ENCODE assay signal across 9 mouse cellular contexts in genomic region chr1:78488427-78488751, GRCm38 (mm10). TPM values are rescaled to one million over a fixed set of nuclear protein-coding genes. Genes with fewer than 3 reads are reported as not detected.
DNase-seq lines count a peak whose midpoint lies in the region; ATAC-seq and TF ChIP-seq lines count a peak whose summit lies in the region.
"Had no signal": no experiment of that assay in that cellular context is flagged by ENCODE, and none has a peak within 500 bp of the region (broad histone marks: within the 10 kb centered on the region; RNA-seq: fewer than 3 reads in every experiment).

No protein-coding gene starts in this region.

- TF ChIP-seq POLR2A in kidney, adult 2 months (IDR thresholded peaks at IDR 0.05; ENCODE audit: low read depth, low read length), result no peak
- no peak for TF ChIP-seq POLR2A in bone marrow macrophage, adult 2 months (IDR thresholded peaks at IDR 0.05; ENCODE audit: borderline replicate concordance, low read depth, low read length)

- no peaks in the 10 kb centered on the region for H3K9me3 ChIP-seq in hindbrain, embryonic 15.5 days
- no peaks in the 10 kb centered on the region for H3K9me3 ChIP-seq in midbrain, embryonic 13.5 days

- no peak for ATAC-seq in hindbrain, embryonic 15.5 days (ENCODE audit: low FRiP score, low read depth)
- ATAC-seq in midbrain, embryonic 13.5 days, result no peak

- H3K9ac ChIP-seq in hindbrain, embryonic 15.5 days, result peak overlapping the region; percentile 74
- peak overlapping the region; percentile 88 for H3K9ac ChIP-seq in midbrain, embryonic 13.5 days (replicated peaks)

- no peaks in the 10 kb centered on the region for H3K27me3 ChIP-seq in kidney, adult 2 months (replicated peaks; ENCODE audit: control insufficient read depth, insufficient read depth, low read length)
- no peaks in the 10 kb centered on the region for H3K27me3 ChIP-seq in hindbrain, embryonic 15.5 days
- H3K27me3 ChIP-seq in midbrain, embryonic 13.5 days, result no peaks in the 10 kb centered on the region

- H3K4me2 ChIP-seq in hindbrain, embryonic 15.5 days, result peak overlapping the region; percentile 69
- H3K4me2 ChIP-seq in midbrain, embryonic 13.5 days (replicated peaks), result peak overlapping the region; percentile 91

- H3K4me1 ChIP-seq in kidney, adult 2 months (ENCODE audit: control insufficient read depth, insufficient read depth, low read length), result peaks cover 4% of the 10 kb centered on the region; the same call in 1 of the 2 replicates
- H3K4me1 ChIP-seq in bone marrow macrophage, adult 2 months (ENCODE audit: control insufficient read depth, insufficient read depth, low read length), result peaks cover 33% of the 10 kb centered on the region
- peaks cover 34% of the 10 kb centered on the region for H3K4me1 ChIP-seq in hindbrain, embryonic 15.5 days (replicated peaks)
- H3K4me1 ChIP-seq in midbrain, embryonic 13.5 days (replicated peaks), result peaks cover 17% of the 10 kb centered on the region

- DNase-seq in kidney, adult 2 months, result no peak
- DNase-seq in kidney, postnatal 25 days, result no peak
- no peak for DNase-seq in frontal cortex, adult 2 months (ENCODE audit: extremely low spot score in 1 of 2, low spot score in 1 of 2)
- DNase-seq in adipocyte (ENCODE audit: low spot score), result no peak
- DNase-seq in frontal cortex, postnatal 25 days (ENCODE audit: low spot score in 2 of 2), result no peak

- H3K27ac ChIP-seq in kidney, adult 2 months (ENCODE audit: insufficient read depth, low read depth, low read length), result peak overlapping the region; percentile 88
- peak overlapping the region; percentile 76 for H3K27ac ChIP-seq in bone marrow macrophage, adult 2 months (ENCODE audit: insufficient read depth, low read depth, low read length)
- H3K27ac ChIP-seq in hindbrain, embryonic 15.5 days (replicated peaks), result peak overlapping the region; percentile 85
- H3K27ac ChIP-seq in midbrain, embryonic 13.5 days, result 0 out of 2 replicates have a peak overlapping the region, but pooled peaks have one; percentile 2

- H3K36me3 ChIP-seq in kidney, adult 2 months (ENCODE audit: control insufficient read depth, insufficient read depth, low read length), result no peaks in the 10 kb centered on the region
- H3K36me3 ChIP-seq in hindbrain, embryonic 15.5 days, result no peaks in the 10 kb centered on the region
- no peaks in the 10 kb centered on the region for H3K36me3 ChIP-seq in midbrain, embryonic 13.5 days

- under 1% methylated on average over 28 of the region's 28 CpGs for WGBS in kidney, adult 2 months
- under 1% methylated on average over 28 of the region's 28 CpGs for WGBS in hindbrain, embryonic 15.5 days
- under 1% methylated on average over 28 of the region's 28 CpGs for WGBS in midbrain, embryonic 13.5 days

- TF ChIP-seq CTCF in kidney, adult 2 months (conservative IDR thresholded peaks at IDR 0.05; ENCODE audit: insufficient read depth, insufficient read length, low read depth, low read length), result no peak
- no peak for TF ChIP-seq CTCF in bone marrow macrophage, adult 2 months (IDR thresholded peaks at IDR 0.05; ENCODE audit: low read depth, low read length)

- peak overlapping the region; percentile 94 for H3K4me3 ChIP-seq in kidney, adult 2 months (ENCODE audit: insufficient read depth, low read depth, low read length)
- H3K4me3 ChIP-seq in bone marrow macrophage, adult 2 months (ENCODE audit: insufficient read depth, low read length), result peak overlapping the region; percentile 92
- peak overlapping the region; percentile 78 for H3K4me3 ChIP-seq in hindbrain, embryonic 15.5 days
- H3K4me3 ChIP-seq in midbrain, embryonic 13.5 days (replicated peaks), result peak overlapping the region; percentile 91

RNA-seq across cellular contexts. Expression of gene Farsb, which starts 0.3 kb away (rescaled TPM):
- polyA plus RNA-seq in kidney, adult 2 months (2012; rRNA removed), result 19.8 and 23.1 TPM in 2 replicates
- polyA plus RNA-seq in bone marrow macrophage, adult 2 months (2012; ENCODE audit: insufficient read depth, insufficient read length, missing spikeins), result 35.7 and 40.1 TPM in 2 replicates
- polyA plus RNA-seq in hindbrain, embryonic 15.5 days (2015; fragmentation: Nextera tagmentation; extraction: Ambion mirVana), result 150 and 154 TPM in 2 replicates
- polyA plus RNA-seq in midbrain, embryonic 13.5 days (2015; fragmentation: Nextera tagmentation; extraction: Ambion mirVana), result 138 and 140 TPM in 2 replicates
- 52.1 and 52.2 TPM in 2 replicates for polyA plus RNA-seq in frontal cortex, adult 2 months (2012; rRNA removed)

RNA-seq across cellular contexts. Expression of gene Mogat1, which starts 22.4 kb away (rescaled TPM):
- polyA plus RNA-seq in kidney, adult 2 months (2012; rRNA removed), result 109 and 120 TPM in 2 replicates
- not detected in 2 replicates for polyA plus RNA-seq in bone marrow macrophage, adult 2 months (2012; ENCODE audit: insufficient read depth, insufficient read length, missing spikeins)
- 0.59 and 1.4 TPM in 2 replicates for polyA plus RNA-seq in hindbrain, embryonic 15.5 days (2015; fragmentation: Nextera tagmentation; extraction: Ambion mirVana)
- 0.19 and 0.79 TPM in 2 replicates for polyA plus RNA-seq in midbrain, embryonic 13.5 days (2015; fragmentation: Nextera tagmentation; extraction: Ambion mirVana)
- 0.74 and 0.90 TPM in 2 replicates for polyA plus RNA-seq in frontal cortex, adult 2 months (2012; rRNA removed)
- polyA plus RNA-seq: Patski had no signal

RNA-seq across cellular contexts. Expression of gene BC035947, which starts 23.6 kb away (rescaled TPM):
- polyA plus RNA-seq in kidney, adult 2 months (2012; rRNA removed), result 14.6 and 14.9 TPM in 2 replicates
- not detected in 2 replicates for polyA plus RNA-seq in bone marrow macrophage, adult 2 months (2012; ENCODE audit: insufficient read depth, insufficient read length, missing spikeins)
- 0.98 and 1.3 TPM in 2 replicates for polyA plus RNA-seq in hindbrain, embryonic 15.5 days (2015; fragmentation: Nextera tagmentation; extraction: Ambion mirVana)
- polyA plus RNA-seq in midbrain, embryonic 13.5 days (2015; fragmentation: Nextera tagmentation; extraction: Ambion mirVana), result 0.66 and 0.75 TPM in 2 replicates
- 0.26 and 0.29 TPM in 2 replicates for polyA plus RNA-seq in frontal cortex, adult 2 months (2012; rRNA removed)
- polyA plus RNA-seq: Patski had no signal

Comparison
In these comparisons a context has a peak if more than half of its experiments do, and no peak if none do; other contexts are left out.
1. H3K27ac ChIP-seq: peak in every context shown above with its lines; median percentile 88 in kidney, adult 2 months; 85 in hindbrain, embryonic 15.5 days; 76 in bone marrow macrophage, adult 2 months; 2 in midbrain, embryonic 13.5 days.
2. RNA of gene Mogat1, which starts 22.4 kb away (polyA plus RNA-seq): 109 to 120 TPM in kidney, adult 2 months; 0.59 to 1.4 TPM in hindbrain, embryonic 15.5 days, 0.74 to 0.90 TPM in frontal cortex, adult 2 months, 0.19 to 0.79 TPM in midbrain, embryonic 13.5 days and not detected in bone marrow macrophage, adult 2 months; every median in the first group is over 10 times any median in the second.
3. Peak in every context shown above with its lines, with median percentiles within 50 percentile points of each other: H3K4me3 ChIP-seq.